In the genomic region with DNA sequence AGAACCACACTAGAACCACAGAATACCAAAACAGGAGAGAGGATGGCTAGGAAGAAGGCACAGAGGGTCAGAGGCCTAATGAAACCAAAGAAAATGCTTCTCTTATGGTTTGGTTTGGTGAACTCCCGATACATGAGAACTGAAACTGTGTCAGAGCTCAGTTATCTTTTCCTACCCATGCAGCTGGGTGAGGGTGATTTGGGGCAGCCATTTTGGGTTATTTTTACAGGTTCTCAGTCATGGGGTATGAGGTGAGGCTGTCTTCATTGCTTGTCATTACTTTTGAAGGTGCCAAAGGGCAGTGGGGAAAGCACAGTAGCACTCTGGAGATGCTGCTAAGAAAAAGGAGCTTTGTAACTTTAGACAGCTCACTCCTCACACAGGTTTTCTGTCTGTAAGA, we compare ENCODE assay signal across 12 mouse cellular contexts. TPM values are rescaled to one million over a fixed set of nuclear protein-coding genes. Genes with fewer than 3 reads are reported as not detected.
DNase-seq lines count a peak whose midpoint lies in the region; ATAC-seq and TF ChIP-seq lines count a peak whose summit lies in the region.
"Had no signal": no experiment of that assay in that cellular context is flagged by ENCODE, and none has a peak within 500 bp of the region (broad histone marks: within the 10 kb centered on the region; RNA-seq: fewer than 3 reads in every experiment).

No protein-coding gene starts in this region.

- H3K27ac ChIP-seq in heart, adult 2 months: peak overlapping the region; percentile 85
- peak overlapping the region; percentile 95 for H3K27ac ChIP-seq in liver, embryonic 13.5 days
- H3K27ac ChIP-seq: limb, embryonic 10.5 days had no signal

- H3K4me1 ChIP-seq in heart, adult 2 months (ENCODE audit: control insufficient read depth, insufficient read depth, low read length): peaks cover 17% of the 10 kb centered on the region
- peaks cover 89% of the 10 kb centered on the region for H3K4me1 ChIP-seq in liver, embryonic 13.5 days (replicated peaks)
- H3K4me1 ChIP-seq: limb, embryonic 10.5 days; stomach, embryonic 15.5 days had no signal

- TF ChIP-seq POLR2A in heart, adult 2 months (IDR thresholded peaks at IDR 0.05; ENCODE audit: insufficient read depth, low read depth, low read length): no peak

- no peaks in the 10 kb centered on the region for H3K27me3 ChIP-seq in heart, adult 2 months (ENCODE audit: control insufficient read depth, insufficient read depth, low read length)
- no peaks in the 10 kb centered on the region for H3K27me3 ChIP-seq in liver, embryonic 13.5 days
- H3K27me3 ChIP-seq in splenic B cell, adult 2 months (ENCODE audit: control insufficient read depth, insufficient read depth, low read length, poor library complexity, severe bottlenecking): no peaks in the 10 kb centered on the region
- H3K27me3 ChIP-seq: stomach, embryonic 15.5 days had no signal

- H3K9ac ChIP-seq in heart, adult 2 months (ENCODE audit: low read depth, low read length): no peak overlapping the region
- peak overlapping the region; percentile 60 for H3K9ac ChIP-seq in liver, embryonic 13.5 days
- H3K9ac ChIP-seq: stomach, embryonic 15.5 days had no signal

- peak; percentile 53 for ATAC-seq in liver, embryonic 13.5 days (ENCODE audit: low read depth)

- peak overlapping the region; percentile 71 for H3K4me2 ChIP-seq in liver, embryonic 13.5 days
- H3K4me2 ChIP-seq: stomach, embryonic 15.5 days had no signal

- no peak for TF ChIP-seq EP300 in heart, adult 2 months (IDR thresholded peaks at IDR 0.05; ENCODE audit: insufficient read depth, low read depth, low read length)

- peaks cover 5% of the 10 kb centered on the region for H3K79me2 ChIP-seq in heart, adult 2 months (replicated peaks; ENCODE audit: control insufficient read depth, insufficient read depth, low read length)

- 44% methylated on average over 1 of the region's 1 CpGs for WGBS in heart, adult 2 months
- 9% methylated on average over 1 of the region's 1 CpGs for WGBS in liver, embryonic 13.5 days (ENCODE audit: insufficient replicate concordance)

- H3K9me3 ChIP-seq in liver, embryonic 13.5 days (replicated peaks): no peaks in the 10 kb centered on the region
- H3K9me3 ChIP-seq: limb, embryonic 10.5 days; stomach, embryonic 15.5 days had no signal

- intact Hi-C loops in heart, adult 2 months (cut with DNase I): no loop called here
- intact Hi-C loops in heart, postnatal 25 days (cut with DNase I): loop anchor here (5.0 kb wide), 1 partner anchor 51 kb away; a partner anchor contains a TSS

- no peak overlapping the region for H3K4me3 ChIP-seq in heart, adult 2 months
- peak overlapping the region; percentile 0; the same call in 1 of the 2 replicates for H3K4me3 ChIP-seq in liver, embryonic 13.5 days (replicated peaks)
- H3K4me3 ChIP-seq: limb, embryonic 10.5 days; stomach, embryonic 15.5 days had no signal

- H3K36me3 ChIP-seq in heart, adult 2 months (ENCODE audit: control insufficient read depth, insufficient read depth, low read length): peaks cover 19% of the 10 kb centered on the region
- H3K36me3 ChIP-seq in liver, embryonic 13.5 days: peaks cover 7% of the 10 kb centered on the region
- peaks cover 6% of the 10 kb centered on the region for H3K36me3 ChIP-seq in splenic B cell, adult 2 months (ENCODE audit: control insufficient read depth, insufficient read depth, low read length, poor library complexity, severe bottlenecking)
- H3K36me3 ChIP-seq: limb, embryonic 10.5 days had no signal

- no peak for TF ChIP-seq CTCF in heart, adult 2 months (IDR thresholded peaks at IDR 0.05)

- no peak for DNase-seq in heart, adult 2 months
- DNase-seq in heart, postnatal 25 days (ENCODE audit: low spot score): no peak
- peak; percentile 70 to 79 for DNase-seq in spleen, postnatal 36 days (ENCODE audit: low spot score in 2 of 2)
- DNase-seq in spleen, postnatal 14 days (ENCODE audit: low spot score in 2 of 2): no peak
- DNase-seq in liver, embryonic 13.5 days: peak; percentile 65
- peak; percentile 82 for DNase-seq in splenic B cell, adult 2 months (ENCODE audit: low read depth, low spot score)
- DNase-seq in right cerebral cortex, postnatal 10 days (ENCODE audit: low spot score in 2 of 2): no peak
- no peak for DNase-seq in lung, postnatal 10 days
- DNase-seq: kidney, adult 11 months; midbrain, embryonic 14.5 days had no signal

RNA-seq across cellular contexts. Expression of a gene that starts 52.0 kb away (rescaled TPM):
- 10 to 100 TPM; 22.0 to 22.7 TPM for total RNA-seq in heart, adult 2 months (2021)
- polyA plus RNA-seq in heart, adult 2 months (2012; rRNA removed): 3.7 and 7.0 TPM in 2 replicates
- 10 to 100 TPM; 18.8 to 21.6 TPM for total RNA-seq in heart, postnatal 25 days (2021)
- polyA plus RNA-seq in liver, embryonic 13.5 days (2015; fragmentation: Nextera tagmentation; extraction: Ambion mirVana): 17.6 and 20.6 TPM in 2 replicates

RNA-seq across cellular contexts. Expression of a gene that starts 52.4 kb away (rescaled TPM):
- 10 to 100 TPM; 13.3 to 13.7 TPM for total RNA-seq in heart, adult 2 months (2021)
- polyA plus RNA-seq in heart, adult 2 months (2012; rRNA removed): 6.6 and 11.3 TPM in 2 replicates
- total RNA-seq in heart, postnatal 25 days (2021): 10 to 100 TPM; 15.2 to 17.0 TPM
- polyA plus RNA-seq in liver, embryonic 13.5 days (2015; fragmentation: Nextera tagmentation; extraction: Ambion mirVana): 11.9 and 13.8 TPM in 2 replicates

RNA-seq across cellular contexts. Expression of a gene that starts 54.1 kb away (rescaled TPM):
- 10 to 100 TPM; 52.4 to 64.9 TPM for total RNA-seq in heart, adult 2 months (2021)
- polyA plus RNA-seq in heart, adult 2 months (2012; rRNA removed): 5.7 and 16.9 TPM in 2 replicates
- 10 to 100 TPM; 65.5 to 75.5 TPM for total RNA-seq in heart, postnatal 25 days (2021)
- polyA plus RNA-seq in liver, embryonic 13.5 days (2015; fragmentation: Nextera tagmentation; extraction: Ambion mirVana): 53.6 and 62.6 TPM in 2 replicates

Comparison
In these comparisons a context has a peak if more than half of its experiments do, and no peak if none do; other contexts are left out.
1. DNase-seq: peak in spleen, postnatal 36 days (2 of 2), liver, embryonic 13.5 days (single experiment) and splenic B cell, adult 2 months (single experiment); none in heart, adult 2 months (0 of 2), heart, postnatal 25 days (single experiment), spleen, postnatal 14 days (0 of 2), right cerebral cortex, postnatal 10 days (0 of 2) and lung, postnatal 10 days (single experiment).